Mouse (Mus musculus) MEL (cell line): Measurements from ENCODE around the gene Phf1. TPM values are rescaled to one million over a fixed set of nuclear protein-coding genes. Genes with fewer than 3 reads are reported as not detected.
"Not testable (repeated sequence)": the region's sequence is repeated elsewhere in the genome, so short reads cannot be mapped to it uniquely, and the experiment has no call there.

Source experiments
- DNase-seq: peaks from one replicate; pipeline ENCODE4 v3.0.0; 2011; ENCODE audit warnings: low read depth, low spot score
- H3K27ac ChIP-seq: 2 replicates; pipeline ENCODE4 v1.5.1; 2012; ENCODE audit warnings: low read depth, mild to moderate bottlenecking, control low read depth, low read length, moderate library complexity; ENCODE audit not compliant: control insufficient read depth
- H3K27me3 ChIP-seq, 2 experiments: fragments of 150-350 bp in 1 of 2; sonication (generic) in 1 of 2; 2 replicates each; pipeline ENCODE4 v1.6.1; 2012; ENCODE audit warnings: low read length in 2 of 2, mild to moderate bottlenecking in 2 of 2, improper control_type of control experiment in 1 of 2, moderate library complexity in 1 of 2; ENCODE audit not compliant: insufficient read depth in 2 of 2, control insufficient read depth in 1 of 2
- H3K36me3 ChIP-seq, 2 experiments: 2 replicates each; pipeline ENCODE4 v1.6.1; 2012 to 2014; ENCODE audit warnings: low read length in 2 of 2, improper control_type of control experiment in 1 of 2, inconsistent platforms in 1 of 2, mild to moderate bottlenecking in 1 of 2; ENCODE audit not compliant: insufficient read depth in 2 of 2, control insufficient read depth in 1 of 2
- H3K4me1 ChIP-seq, 2 experiments: fragments of 150-350 bp in 1 of 2; sonication (generic) in 1 of 2; 2 replicates each; pipeline ENCODE4 v1.6.1; 2012; ENCODE audit warnings: low read length in 2 of 2, improper control_type of control experiment in 1 of 2, mild to moderate bottlenecking in 1 of 2; ENCODE audit not compliant: insufficient read depth in 2 of 2, control insufficient read depth in 1 of 2
- H3K4me3 ChIP-seq, 2 experiments: fragments of 150-350 bp in 1 of 2; sonication (generic) in 1 of 2; 2 replicates each; pipeline ENCODE4 v1.5.1; 2012; ENCODE audit warnings: low read depth in 2 of 2, low read length in 2 of 2, mild to moderate bottlenecking in 2 of 2, moderate library complexity in 2 of 2, control low read depth in 1 of 2, improper control_type of control experiment in 1 of 2; ENCODE audit not compliant: control insufficient read depth in 1 of 2, insufficient read depth in 1 of 2
- H3K79me2 ChIP-seq: 2 replicates; pipeline ENCODE4 v1.6.1; 2012; ENCODE audit warnings: mild to moderate bottlenecking, low read length, moderate library complexity; ENCODE audit not compliant: control insufficient read depth, poor library complexity, insufficient read depth
- H3K9ac ChIP-seq: 2 replicates; pipeline ENCODE4 v1.6.1; 2012; ENCODE audit warnings: low read depth, mild to moderate bottlenecking, control low read depth, low read length, moderate library complexity; ENCODE audit not compliant: control insufficient read depth, poor library complexity, severe bottlenecking
- H3K9me3 ChIP-seq: fragments of 150-350 bp; sonication (generic); replicated peaks from 2 replicates; pipeline ENCODE4 v1.6.1; 2012; ENCODE audit warnings: mild to moderate bottlenecking, low read length, improper control_type of control experiment, moderate library complexity; ENCODE audit not compliant: insufficient read depth
- E2F4 ChIP-seq: IDR thresholded peaks from 2 replicates; pipeline ENCODE4 v1.6.1; 2011; ENCODE audit warnings: low read depth, low read length, improper control_type of control experiment, borderline replicate concordance
- ELF1 ChIP-seq: IDR thresholded peaks from 2 replicates; pipeline ENCODE4 v1.6.1; 2014; ENCODE audit warnings: low read depth, mild to moderate bottlenecking, inconsistent platforms, low read length, improper control_type of control experiment, moderate library complexity
- GABPA ChIP-seq: IDR thresholded peaks from 2 replicates; pipeline ENCODE4 v1.6.1; 2012; ENCODE audit warnings: low read depth, mild to moderate bottlenecking, inconsistent platforms, low read length, improper control_type of control experiment, moderate library complexity
- HCFC1 ChIP-seq: IDR thresholded peaks from 2 replicates; pipeline ENCODE4 v1.6.1; 2012; ENCODE audit warnings: low read depth, mild to moderate bottlenecking, inconsistent platforms, low read length, improper control_type of control experiment, moderate library complexity
- MEF2A ChIP-seq: IDR thresholded peaks from 2 replicates; pipeline ENCODE4 v1.6.1; 2014; ENCODE audit warnings: low read depth, mild to moderate bottlenecking, inconsistent platforms, low read length, improper control_type of control experiment; ENCODE audit not compliant: poor library complexity, insufficient replicate concordance, severe bottlenecking; ENCODE audit errors: extremely low read depth
- MXI1 ChIP-seq: IDR thresholded peaks from 2 replicates; pipeline ENCODE4 v1.6.1; 2011; ENCODE audit warnings: mild to moderate bottlenecking, low read depth, low read length, improper control_type of control experiment
- MYB ChIP-seq: IDR thresholded peaks from 2 replicates; pipeline ENCODE4 v1.6.1; 2011; ENCODE audit warnings: mild to moderate bottlenecking, low read depth, low read length, improper control_type of control experiment
- MYC ChIP-seq: IDR thresholded peaks from 2 replicates; pipeline ENCODE4 v1.6.1; 2011; ENCODE audit warnings: low read depth, mild to moderate bottlenecking, low read length, improper control_type of control experiment, moderate library complexity
- POLR2A ChIP-seq, 2 experiments: IDR thresholded peaks; 2 replicates each; pipeline ENCODE4 v1.6.1; 2011 to 2012; ENCODE audit warnings: low read length in 2 of 2, mild to moderate bottlenecking in 2 of 2, control low read depth in 1 of 2, improper control_type of control experiment in 1 of 2, low read depth in 1 of 2, moderate library complexity in 1 of 2; ENCODE audit not compliant: control insufficient read depth in 1 of 2, insufficient read depth in 1 of 2, poor library complexity in 1 of 2
- POLR2AphosphoS2 ChIP-seq: IDR thresholded peaks from 2 replicates; pipeline ENCODE4 v1.6.1; 2011; ENCODE audit warnings: low read length, improper control_type of control experiment
- RCOR1 ChIP-seq: IDR thresholded peaks from 2 replicates; pipeline ENCODE4 v1.6.1; 2012; ENCODE audit warnings: low read depth, mild to moderate bottlenecking, inconsistent platforms, low read length, improper control_type of control experiment
- TBP ChIP-seq: IDR thresholded peaks from 2 replicates; pipeline ENCODE4 v1.8.0; 2011; ENCODE audit warnings: low read depth, low read length, improper control_type of control experiment
- UBTF ChIP-seq: IDR thresholded peaks from 2 replicates; pipeline ENCODE4 v1.6.1; 2012; ENCODE audit warnings: low read depth, mild to moderate bottlenecking, inconsistent platforms, low read length, improper control_type of control experiment, moderate library complexity, borderline replicate concordance; ENCODE audit not compliant: insufficient read depth
- ZMIZ1 ChIP-seq: IDR thresholded peaks from 2 replicates; pipeline ENCODE4 v1.6.1; 2012; ENCODE audit warnings: low read depth, mild to moderate bottlenecking, inconsistent platforms, low read length, improper control_type of control experiment, moderate library complexity
- ZNF384 ChIP-seq: IDR thresholded peaks from 2 replicates; pipeline ENCODE4 v1.6.1; 2012; ENCODE audit warnings: low read depth, mild to moderate bottlenecking, inconsistent platforms, low read length, improper control_type of control experiment
- polyA plus RNA-seq, 2 experiments: library from polyadenylated mRNA; stranded (reverse) in 1 of 2; unstranded in 1 of 2; fragments of >175 nt in 1 of 2; fragments of >200 nt in 1 of 2; gene quantifications; 2 replicates each; pipeline versions ENCODE4 v1.2.1 to v1.2.4; 2012; ENCODE audit warnings: low replicate concordance in 2 of 2, low read depth in 1 of 2; ENCODE audit not compliant: insufficient read length in 2 of 2, insufficient read depth in 1 of 2, missing spikeins in 1 of 2
- total RNA-seq: library from RNA; depleted of rRNA; stranded (reverse); fragments of 300-350 nt; gene quantifications from 2 replicates; pipeline ENCODE4 v1.2.3, GENCODE M21; 2012

Phf1 gene
- total and polyA plus RNA-seq, 3 experiments: 2.9 to 9.5 TPM; not detected in 1

GRCm38 (mm10) chr17:26916711-26917482, 16.0 kb upstream of the Phf1 start, which contains the start of gene Kifc5b (continued):
- TF ChIP-seq HCFC1 (peak; percentile 91), MYB (no peak), RCOR1 (0 out of 2 replicates have a peak, but pooled peaks have one; percentile 26), MYC (peak; percentile 94), GABPA (no peak), POLR2AphosphoS2 (peak; percentile 81), TBP (peak; percentile 77), UBTF (no peak), ELF1 (peak; percentile 96), MEF2A (no peak)

GRCm38 (mm10) chr17:26917560-26917959, 15.3 kb upstream of the Phf1 start:
- H3K9ac ChIP-seq: peak overlapping the region; percentile 95
- not testable (repeated sequence) for H3K9me3 ChIP-seq
- peak overlapping the region; percentile 79 to 93 for H3K4me3 ChIP-seq
- 0 out of 2 replicates have a peak, but pooled peaks have one; percentile 2 for TF ChIP-seq MXI1
- TF ChIP-seq, all 39 proteins: peak for 1; not testable (repeated sequence) for 38
- H3K27me3 ChIP-seq, H3K36me3 ChIP-seq, H3K4me1 ChIP-seq: not testable (repeated sequence)
- DNase-seq: peak; percentile 57
- Histone ChIP-seq H3K79me2 (peaks cover 26% of the 10 kb centered on the region), H3K27ac (peak overlapping the region; percentile 77)

- TF ChIP-seq E2F4: no peak
- TF ChIP-seq MXI1: no peak
- no peak for TF ChIP-seq ZMIZ1
- TF ChIP-seq POLR2A (IDR thresholded peaks at IDR 0.05; ENCODE audit: control insufficient read depth in 1 of 2, insufficient read depth in 1 of 2, low read depth in 1 of 2, low read length in 2 of 2, poor library complexity in 1 of 2): no peak
- no peak for TF ChIP-seq HCFC1
- TF ChIP-seq ZNF384: peak; percentile 73
- Histone ChIP-seq H3K4me1 (peaks cover 6 to 7% of the 10 kb centered on the region in 2 experiments; a peak in 3 of 4 replicates), H3K27me3 (no peaks in the 10 kb centered on the region), H3K9ac (peak overlapping the region; percentile 28), H3K36me3 (peaks cover 6 to 8% of the 10 kb centered on the region in 2 experiments), H3K79me2 (peaks cover 26% of the 10 kb centered on the region), H3K9me3 (no peaks in the 10 kb centered on the region), H3K27ac (no peak overlapping the region), H3K4me3 (peak overlapping the region; percentile 53 to 93)
- DNase-seq: no peak
Observed at GRCm38 (mm10) chr17:26918343-26918742, 14.5 kb upstream of the Phf1 start.

- not testable (repeated sequence) for H3K9ac ChIP-seq, H3K27ac ChIP-seq, H3K4me3 ChIP-seq, H3K27me3 ChIP-seq, H3K4me1 ChIP-seq, H3K36me3 ChIP-seq, H3K9me3 ChIP-seq, DNase-seq
- peaks cover 26% of the 10 kb centered on the region for H3K79me2 ChIP-seq
Observed at GRCm38 (mm10) chr17:26919516-26919915, 13.3 kb upstream of the Phf1 start.

GRCm38 (mm10) chr17:26922368-26922767, 10.5 kb upstream of the Phf1 start:
- H3K79me2 ChIP-seq: peaks cover 22% of the 10 kb centered on the region
- not testable (repeated sequence) for DNase-seq, H3K4me1 ChIP-seq, H3K9ac ChIP-seq, H3K27me3 ChIP-seq, H3K27ac ChIP-seq, H3K4me3 ChIP-seq, H3K9me3 ChIP-seq
- peaks cover 6 to 13% of the 10 kb centered on the region in 2 experiments for H3K36me3 ChIP-seq
